Mouse (Mus musculus): ENCODE results near the gene Auts2. TPM values are rescaled to one million over a fixed set of nuclear protein-coding genes. Genes with fewer than 3 reads are reported as not detected.

Auts2 gene
- polyA plus RNA-seq, 1 experiment: 9.6 TPM

DNA sequence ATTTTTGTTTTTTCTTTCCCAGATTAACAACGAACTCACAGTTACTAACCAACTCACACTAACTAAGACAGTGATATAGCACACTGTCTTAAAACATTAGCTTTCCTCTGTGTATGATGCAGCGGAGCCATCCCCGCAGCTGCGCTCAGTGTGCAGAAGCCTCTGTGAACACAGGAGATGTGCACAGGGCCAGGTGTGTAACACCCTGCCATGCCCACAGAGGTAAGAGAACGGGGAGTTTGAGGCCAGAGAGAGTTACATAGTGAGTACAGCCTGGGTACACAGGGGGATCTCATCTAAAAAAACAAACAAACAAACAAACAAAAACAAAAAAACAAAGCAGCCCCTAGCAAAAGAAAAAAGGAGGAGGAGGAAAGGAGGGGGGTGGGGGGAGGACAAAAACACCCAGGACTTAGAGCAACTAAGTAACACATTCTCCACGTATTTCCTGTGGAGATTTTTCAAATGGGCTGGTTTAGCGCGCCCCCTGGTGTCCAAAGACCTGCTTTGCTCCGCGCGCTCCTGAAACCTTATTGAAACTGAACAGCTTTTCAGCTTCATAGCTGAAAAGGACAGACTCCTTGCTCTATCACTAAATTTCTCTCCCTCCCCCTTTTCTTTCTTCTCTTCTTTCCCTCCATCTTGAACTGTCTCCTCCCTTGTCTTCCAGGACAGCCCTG lies 1115.3 kb downstream of the Auts2 start:
- WGBS: 38% methylated on average over 11 of the region's 11 CpGs
- Histone ChIP-seq H3K4me3 (replicated peaks; ENCODE audit: extremely low read depth, low read depth, low read length) (no peak overlapping the region), H3K4me1 (ENCODE audit: control insufficient read depth, insufficient read depth, low read length) (no peaks in the 10 kb centered on the region)
- DNase-seq: peak; percentile 55
- peak; percentile 68 for TF ChIP-seq CTCF (IDR thresholded peaks at IDR 0.05; ENCODE audit: insufficient read depth, low read length)
- no peak for TF ChIP-seq POLR2A (IDR thresholded peaks at IDR 0.05; ENCODE audit: borderline replicate concordance, extremely low read depth, low read depth, low read length)

DNA sequence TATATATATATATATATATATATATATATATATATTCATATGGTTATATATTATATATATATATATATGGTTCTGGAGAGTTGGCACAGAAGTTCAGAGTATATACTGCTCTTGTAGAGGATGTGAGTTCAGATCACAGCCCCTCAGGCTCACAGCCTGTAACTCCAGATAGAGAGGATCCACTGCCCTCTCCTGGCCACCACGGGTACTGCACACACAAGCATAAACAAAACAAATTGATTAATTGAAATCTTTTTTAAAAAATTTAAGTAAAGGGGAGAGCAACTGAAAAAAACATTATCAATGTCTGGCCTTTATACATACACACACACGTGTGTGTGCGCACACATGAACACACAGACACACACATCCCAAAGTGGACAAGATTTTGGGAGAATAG lies 1120.4 kb downstream of the Auts2 start:
- WGBS: 82% methylated on average over 3 of the region's 3 CpGs
- TF ChIP-seq CTCF (IDR thresholded peaks at IDR 0.05; ENCODE audit: insufficient read depth, low read length): 0 out of 2 replicates have a peak, but pooled peaks have one; percentile 20
- no peak for TF ChIP-seq POLR2A (IDR thresholded peaks at IDR 0.05; ENCODE audit: borderline replicate concordance, extremely low read depth, low read depth, low read length)
- no peak for DNase-seq
- no peak overlapping the region for H3K4me3 ChIP-seq (replicated peaks; ENCODE audit: extremely low read depth, low read depth, low read length)
- H3K4me1 ChIP-seq (ENCODE audit: control insufficient read depth, insufficient read depth, low read length): no peaks in the 10 kb centered on the region

DNA sequence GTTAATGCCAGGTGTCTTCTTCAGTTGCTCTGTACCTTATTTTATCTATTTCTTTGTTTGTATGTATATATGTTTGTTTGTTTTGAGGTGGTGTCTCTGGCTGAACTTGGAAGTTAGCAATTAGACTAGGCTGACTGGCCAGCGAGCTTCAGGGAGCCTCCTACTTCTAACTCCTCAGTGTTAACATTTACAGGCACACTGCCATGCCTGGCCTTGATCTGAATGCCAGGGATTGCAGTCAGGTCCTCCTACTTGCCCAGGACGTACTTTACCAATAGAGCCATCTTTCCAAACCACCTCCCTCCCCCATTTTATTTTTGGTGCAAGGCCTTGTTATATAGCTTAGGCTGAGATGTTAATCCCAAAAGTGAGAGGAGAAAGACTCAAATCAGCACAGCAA lies 1122.7 kb downstream of the Auts2 start:
- no peak for TF ChIP-seq POLR2A (IDR thresholded peaks at IDR 0.05; ENCODE audit: borderline replicate concordance, extremely low read depth, low read depth, low read length)
- no peak for TF ChIP-seq CTCF (IDR thresholded peaks at IDR 0.05; ENCODE audit: insufficient read depth, low read length)
- no peaks in the 10 kb centered on the region for H3K4me1 ChIP-seq (ENCODE audit: control insufficient read depth, insufficient read depth, low read length)
- no peak overlapping the region for H3K4me3 ChIP-seq (replicated peaks; ENCODE audit: extremely low read depth, low read depth, low read length)
- DNase-seq: no peak
- 61% methylated on average over 2 of the region's 2 CpGs for WGBS

DNA sequence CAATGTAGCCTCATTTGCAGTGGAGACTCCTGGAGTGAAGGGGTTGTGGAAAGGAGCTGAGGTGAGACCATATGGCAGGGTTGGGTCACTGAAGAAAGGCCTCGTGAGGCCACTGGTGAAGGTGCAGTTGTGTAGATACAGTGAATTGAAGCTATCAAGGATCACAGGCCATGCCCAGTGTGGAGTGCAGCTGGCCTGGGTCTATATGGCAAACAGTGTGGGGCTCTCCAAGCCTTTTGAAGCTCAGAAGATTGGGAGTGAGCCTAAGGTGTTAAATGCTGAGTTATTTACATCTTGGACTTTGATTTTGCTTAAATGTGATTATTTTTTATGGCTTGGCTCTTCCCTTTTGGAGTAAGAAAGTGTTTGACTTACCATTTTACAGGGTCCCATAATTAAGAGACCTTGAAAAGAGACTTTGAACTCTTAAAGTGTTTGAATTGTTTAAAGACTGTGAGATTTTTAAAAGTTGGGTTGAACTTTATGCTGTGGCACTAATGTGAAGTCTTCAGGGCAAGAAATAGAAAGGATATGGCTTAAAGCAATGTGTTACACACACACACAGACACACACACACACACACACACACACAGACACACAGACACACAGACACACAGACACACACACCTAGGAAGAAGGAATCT lies 1127.1 kb downstream of the Auts2 start:
- no peak for DNase-seq
- no peaks in the 10 kb centered on the region for H3K4me1 ChIP-seq (ENCODE audit: control insufficient read depth, insufficient read depth, low read length)
- TF ChIP-seq CTCF (IDR thresholded peaks at IDR 0.05; ENCODE audit: insufficient read depth, low read length): no peak
- no peak for TF ChIP-seq POLR2A (IDR thresholded peaks at IDR 0.05; ENCODE audit: borderline replicate concordance, extremely low read depth, low read depth, low read length)
- WGBS: 78% methylated on average over 1 of the region's 1 CpGs
- H3K4me3 ChIP-seq (replicated peaks; ENCODE audit: extremely low read depth, low read depth, low read length): no peak overlapping the region

DNA sequence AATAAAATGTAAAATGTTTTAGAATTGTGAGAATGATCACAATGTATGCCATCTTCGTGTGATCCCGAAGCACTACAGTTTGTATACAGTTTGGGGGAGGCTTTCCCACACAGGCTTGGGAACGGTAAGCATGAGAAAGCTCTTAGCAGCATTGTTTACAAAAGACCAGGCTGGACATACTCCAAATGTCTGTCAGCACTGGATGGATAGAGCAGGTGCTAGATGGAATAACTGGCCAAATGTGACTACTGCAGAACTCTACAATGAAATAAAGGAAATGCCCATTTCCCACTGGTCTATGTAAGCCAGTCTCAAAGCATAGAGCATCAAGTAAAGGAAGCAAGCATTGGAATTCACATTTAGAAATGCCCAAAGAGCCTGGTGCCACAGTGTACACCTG lies 1144.9 kb downstream of the Auts2 start:
- no peak for TF ChIP-seq CTCF (IDR thresholded peaks at IDR 0.05; ENCODE audit: insufficient read depth, low read length)
- TF ChIP-seq POLR2A (IDR thresholded peaks at IDR 0.05; ENCODE audit: borderline replicate concordance, extremely low read depth, low read depth, low read length): no peak
- Histone ChIP-seq H3K4me3 (replicated peaks; ENCODE audit: extremely low read depth, low read depth, low read length) (no peak overlapping the region), H3K4me1 (ENCODE audit: control insufficient read depth, insufficient read depth, low read length) (no peaks in the 10 kb centered on the region)
- no peak for DNase-seq
- 38% methylated on average over 3 of the region's 3 CpGs for WGBS

DNA sequence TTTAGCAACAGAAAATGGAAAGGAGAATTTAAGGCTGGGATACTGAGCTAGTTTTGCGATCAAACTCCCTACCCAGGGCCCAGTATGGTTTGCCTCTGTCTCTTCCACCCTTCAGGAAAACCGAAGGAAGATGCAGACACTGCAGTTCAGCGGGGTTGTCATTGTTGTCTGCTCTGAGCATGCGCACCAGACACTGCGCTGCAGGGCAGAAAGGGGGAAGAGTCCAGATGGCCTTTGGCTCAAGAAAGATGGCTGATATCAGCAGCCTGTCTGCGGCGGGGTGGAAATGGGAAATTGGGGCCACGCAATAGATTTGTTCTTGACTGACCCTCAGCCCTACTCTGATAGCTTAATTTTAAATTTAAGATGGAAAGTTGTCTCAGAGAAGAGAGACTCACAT lies 1147.4 kb downstream of the Auts2 start:
- H3K4me3 ChIP-seq (replicated peaks; ENCODE audit: extremely low read depth, low read depth, low read length): no peak overlapping the region
- TF ChIP-seq CTCF (IDR thresholded peaks at IDR 0.05; ENCODE audit: insufficient read depth, low read length): no peak
- TF ChIP-seq POLR2A (IDR thresholded peaks at IDR 0.05; ENCODE audit: borderline replicate concordance, extremely low read depth, low read depth, low read length): no peak
- 76% methylated on average over 8 of the region's 8 CpGs for WGBS
- no peak for DNase-seq
- H3K4me1 ChIP-seq (ENCODE audit: control insufficient read depth, insufficient read depth, low read length): no peaks in the 10 kb centered on the region

All from lung, adult 2 months (tissue).